Mouse (Mus musculus) midbrain, postnatal 0 days (tissue): ENCODE measurements at regions not wholly inside any gene's neighbourhood (a gene's known extent, or its start where the extent isn't known, plus 50 kb on each side); places are given as distances from the start of the nearest gene placed in this dataset.

Experiments used
- ATAC-seq: fragments of 200-750 bp; cut with Nextera tagmentation; 2 replicates; pipeline ENCODE4 v1.8.0; 2017; ENCODE audit warnings: moderate number of reproducible peaks, mild to moderate bottlenecking, moderate TSS enrichment, moderate library complexity; ENCODE audit not compliant: low FRiP score
- DNase-seq: peaks from one replicate; pipeline ENCODE4 v3.0.0-alpha.2; 2015; ENCODE audit warnings: low spot score
- H3K27ac ChIP-seq: fragments of 300-500 bp; sonication (generic); 2 replicates; pipeline ENCODE4 v1.5.1; 2014; ENCODE audit warnings: low read depth, mild to moderate bottlenecking, low read length, mixed read lengths
- H3K27me3 ChIP-seq: fragments of 300-500 bp; sonication (generic); 2 replicates; pipeline ENCODE4 v1.6.1; 2014; ENCODE audit warnings: low read length, control low read depth, mixed read lengths; ENCODE audit not compliant: insufficient read depth
- H3K36me3 ChIP-seq: fragments of 300-500 bp; sonication (generic); 2 replicates; pipeline ENCODE4 v1.6.1; 2014; ENCODE audit warnings: low read length, control low read depth, mixed read lengths; ENCODE audit not compliant: insufficient read depth
- H3K4me1 ChIP-seq: fragments of 300-500 bp; sonication (generic); 2 replicates; pipeline ENCODE4 v1.6.1; 2014; ENCODE audit warnings: mild to moderate bottlenecking, control low read depth, antibody characterized with exemption, low read length, mixed read lengths; ENCODE audit not compliant: insufficient read depth
- H3K4me2 ChIP-seq: fragments of 300-500 bp; sonication (generic); 2 replicates; pipeline ENCODE4 v1.6.1; 2014; ENCODE audit warnings: low read depth, mild to moderate bottlenecking, low read length, mixed read lengths; ENCODE audit not compliant: poor library complexity, severe bottlenecking
- H3K4me3 ChIP-seq: fragments of 300-500 bp; sonication (generic); 2 replicates; pipeline ENCODE4 v1.5.1; 2014; ENCODE audit warnings: low read depth, mild to moderate bottlenecking, low read length, moderate library complexity
- H3K9ac ChIP-seq: fragments of 300-500 bp; sonication (generic); replicated peaks from 2 replicates; pipeline ENCODE4 v1.6.1; 2014; ENCODE audit warnings: mild to moderate bottlenecking, low read length, moderate library complexity, mixed read lengths; ENCODE audit not compliant: poor library complexity, severe bottlenecking
- H3K9me3 ChIP-seq: fragments of 300-500 bp; sonication (generic); 2 replicates; pipeline ENCODE4 v1.6.1; 2016; ENCODE audit warnings: low read length, control low read depth
- CTCF ChIP-seq: IDR thresholded peaks from 2 replicates; pipeline ENCODE4 v1.5.1; 2016; ENCODE audit warnings: antibody characterized with exemption, mild to moderate bottlenecking
- WGBS: fragments of 180-500 bp; shearing (Covaris S2); extraction: QIAGEN DNeasy Blood & Tissue Kit; methylation state at CpG from one replicate; pipeline ENCODE4 v1.1.7; 2014; 5-methylcytosine and 5-hydroxymethylcytosine counted together

DNA sequence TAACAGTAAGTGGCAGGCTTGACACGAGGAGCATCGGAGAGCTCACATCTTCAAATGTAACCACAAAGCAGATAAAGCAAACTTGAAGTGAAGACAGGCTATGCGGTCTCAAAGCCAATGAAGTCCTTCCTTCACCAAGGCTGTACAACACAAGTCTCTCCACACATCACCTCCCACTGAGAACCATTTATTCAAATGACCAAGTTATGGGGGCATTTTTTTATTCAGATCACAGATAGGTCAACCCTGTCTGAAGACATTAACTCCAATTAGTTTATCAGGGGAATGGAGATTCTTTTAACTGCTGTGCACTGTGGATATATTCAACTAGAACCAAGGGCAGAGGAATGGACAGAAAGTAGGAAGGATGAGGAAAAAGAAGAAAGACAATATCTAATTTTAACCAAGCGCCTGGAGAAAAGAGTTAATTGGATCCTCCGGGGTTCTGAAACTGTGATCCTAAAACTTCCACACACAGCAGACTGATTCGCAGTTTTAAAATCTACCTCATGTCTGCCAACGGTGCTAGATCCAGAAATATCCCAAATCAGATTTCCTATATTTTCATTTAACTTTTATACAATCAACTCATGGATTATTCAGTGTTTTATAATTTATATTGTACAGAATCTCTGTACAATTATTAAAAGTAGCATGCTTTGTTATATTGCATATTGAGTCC, 444.8 kb downstream of the Basp1 start:
- 85% methylated on average over 7 of the region's 7 CpGs for WGBS
- H3K27me3 ChIP-seq = no peaks in the 10 kb centered on the region
- H3K27ac ChIP-seq = no peak overlapping the region
- no peak for TF ChIP-seq CTCF
- H3K9ac ChIP-seq = no peak overlapping the region
- peaks cover 4% of the 10 kb centered on the region; the same call in 1 of the 2 replicates for H3K4me1 ChIP-seq
- DNase-seq (no peak), ATAC-seq (no peak)
- no peaks in the 10 kb centered on the region for H3K9me3 ChIP-seq
- no peak overlapping the region for H3K4me3 ChIP-seq
- H3K4me2 ChIP-seq = no peak overlapping the region
- H3K36me3 ChIP-seq = no peaks in the 10 kb centered on the region

- no peaks in the 10 kb centered on the region for H3K9me3 ChIP-seq
- ATAC-seq = no peak
- no peak overlapping the region for H3K4me3 ChIP-seq
- no peak for TF ChIP-seq CTCF
- no peaks in the 10 kb centered on the region for H3K27me3 ChIP-seq
- no peak for DNase-seq
- no peak overlapping the region for H3K9ac ChIP-seq
- 69% methylated on average over 2 of the region's 2 CpGs for WGBS
- H3K27ac ChIP-seq = no peak overlapping the region
- no peaks in the 10 kb centered on the region for H3K36me3 ChIP-seq
- no peak overlapping the region for H3K4me2 ChIP-seq
- no peaks in the 10 kb centered on the region for H3K4me1 ChIP-seq
Measured at GRCm38 (mm10) chr15:24929742-24930141, 483.8 kb downstream of the Basp1 start.

DNA sequence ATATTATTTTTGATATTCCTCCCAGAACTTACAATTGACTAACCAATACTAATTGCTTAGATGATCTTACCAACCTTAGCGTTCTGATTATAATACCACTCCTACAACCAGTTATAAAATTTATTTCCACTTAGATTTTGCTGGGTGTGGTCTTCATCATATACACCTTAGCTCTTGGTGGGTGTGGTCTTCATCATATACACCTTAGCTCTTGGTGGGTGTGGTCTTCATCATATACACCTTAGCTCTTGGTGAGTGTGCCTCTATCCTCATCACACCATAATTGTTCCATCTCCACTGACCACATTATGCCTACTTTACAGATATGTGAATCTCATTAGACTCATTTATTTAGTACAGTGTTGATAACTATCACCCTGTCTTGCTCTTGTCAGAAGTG, 501.7 kb downstream of the Basp1 start:
- ATAC-seq (no peak), DNase-seq (no peak)
- Histone ChIP-seq H3K27ac (no peak overlapping the region), H3K4me3 (no peak overlapping the region), H3K4me1 (no peaks in the 10 kb centered on the region), H3K27me3 (no peaks in the 10 kb centered on the region), H3K4me2 (no peak overlapping the region), H3K36me3 (no peaks in the 10 kb centered on the region), H3K9ac (no peak overlapping the region), H3K9me3 (no peaks in the 10 kb centered on the region)
- WGBS = 84% methylated on average over 1 of the region's 1 CpGs
- TF ChIP-seq CTCF = no peak

- Histone ChIP-seq H3K27me3 (no peaks in the 10 kb centered on the region), H3K27ac (no peak overlapping the region), H3K9me3 (no peaks in the 10 kb centered on the region), H3K4me1 (no peaks in the 10 kb centered on the region), H3K9ac (no peak overlapping the region), H3K4me2 (no peak overlapping the region), H3K4me3 (no peak overlapping the region), H3K36me3 (no peaks in the 10 kb centered on the region)
- ATAC-seq (no peak), DNase-seq (peak; percentile 14)
- TF ChIP-seq CTCF = no peak
- WGBS = 41% methylated on average over 1 of the region's 1 CpGs
Measured at GRCm38 (mm10) chr15:24911466-24911865, 502.1 kb downstream of the Basp1 start.

DNA sequence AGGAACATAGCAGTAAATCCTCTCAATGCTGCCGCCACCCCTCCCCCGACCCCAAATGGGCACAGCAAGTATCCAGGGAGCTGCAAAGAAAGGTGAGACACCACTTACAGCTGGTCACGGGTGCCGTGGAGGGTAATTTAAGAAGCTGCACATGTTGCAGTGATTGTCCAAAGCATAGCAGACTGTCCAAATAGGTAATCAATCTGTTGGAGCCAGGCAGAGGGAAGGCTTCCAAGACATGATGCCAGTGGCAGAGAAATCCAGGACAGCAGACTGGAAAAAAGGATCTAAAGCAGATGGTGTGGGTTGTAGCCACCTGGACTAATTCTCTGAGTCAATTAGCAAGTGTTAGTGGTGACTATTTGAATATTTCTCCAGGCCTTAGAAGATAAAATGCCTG, 506.6 kb downstream of the Basp1 start:
- TF ChIP-seq CTCF = no peak
- no peaks in the 10 kb centered on the region for H3K27me3 ChIP-seq
- peak; percentile 73 for DNase-seq
- H3K4me3 ChIP-seq = no peak overlapping the region
- H3K4me1 ChIP-seq = no peaks in the 10 kb centered on the region
- WGBS = 65% methylated on average over 4 of the region's 4 CpGs
- no peaks in the 10 kb centered on the region for H3K9me3 ChIP-seq
- H3K27ac ChIP-seq = no peak overlapping the region
- no peak overlapping the region for H3K9ac ChIP-seq
- ATAC-seq = no peak
- no peak overlapping the region for H3K4me2 ChIP-seq
- H3K36me3 ChIP-seq = no peaks in the 10 kb centered on the region

DNA sequence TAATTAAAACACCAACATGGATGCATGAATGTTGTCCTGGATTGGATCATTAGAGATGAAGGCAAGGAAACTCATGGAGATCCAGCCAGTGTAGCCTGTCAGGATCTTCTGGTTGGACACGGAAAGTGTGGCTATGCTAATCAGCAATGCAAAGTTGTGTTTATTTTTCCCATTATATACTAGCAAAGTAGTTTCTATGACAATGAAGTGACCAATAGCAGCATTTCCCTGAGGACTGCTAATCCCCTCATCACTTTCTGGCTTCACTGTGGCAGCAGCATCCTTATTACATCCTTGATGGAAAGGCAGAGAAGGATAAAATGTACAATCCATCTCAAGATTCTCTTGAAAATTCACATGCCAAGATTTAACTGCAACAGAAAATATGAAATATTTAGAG, 534.7 kb downstream of the Basp1 start:
- Histone ChIP-seq H3K36me3 (no peaks in the 10 kb centered on the region), H3K4me3 (no peak overlapping the region), H3K27ac (peak overlapping the region; percentile 78; the same call in 1 of the 2 replicates), H3K4me2 (no peak overlapping the region), H3K4me1 (peaks cover 6% of the 10 kb centered on the region), H3K9ac (no peak overlapping the region), H3K27me3 (no peaks in the 10 kb centered on the region), H3K9me3 (no peaks in the 10 kb centered on the region)
- TF ChIP-seq CTCF = no peak
- 0 out of 2 replicates have a peak, but pooled peaks have one; percentile 42 for ATAC-seq
- 20% methylated on average over 1 of the region's 1 CpGs for WGBS
- DNase-seq = peak; percentile 32
